Mouse (Mus musculus) midbrain, embryonic 16.5 days (tissue): ENCODE data around the gene St3gal4. TPM values are rescaled to one million over a fixed set of nuclear protein-coding genes. Genes with fewer than 3 reads are reported as not detected.

ENCODE experiments used
- ATAC-seq: fragments of 200-750 bp; cut with Nextera tagmentation; 2 replicates; pipeline ENCODE4 v1.8.0; 2017; ENCODE audit warnings: moderate TSS enrichment
- H3K27ac ChIP-seq: fragments of 300-500 bp; sonication (generic); 2 replicates; pipeline ENCODE4 v1.5.1; 2014; ENCODE audit warnings: mild to moderate bottlenecking, low read length, mixed read lengths
- H3K27me3 ChIP-seq: fragments of 300-500 bp; sonication (generic); 2 replicates; pipeline ENCODE4 v1.6.1; 2014; ENCODE audit warnings: low read depth, low read length, mixed read lengths; ENCODE audit not compliant: control insufficient read depth, insufficient read depth
- H3K36me3 ChIP-seq: fragments of 300-500 bp; sonication (generic); 2 replicates; pipeline ENCODE4 v1.6.1; 2014; ENCODE audit warnings: mild to moderate bottlenecking, low read length, moderate library complexity, mixed read lengths; ENCODE audit not compliant: control insufficient read depth, insufficient read depth
- H3K4me1 ChIP-seq: fragments of 300-500 bp; sonication (generic); 2 replicates; pipeline ENCODE4 v1.6.1; 2014; ENCODE audit warnings: mild to moderate bottlenecking, low read length, mixed read lengths; ENCODE audit not compliant: control insufficient read depth, insufficient read depth
- H3K4me2 ChIP-seq: fragments of 300-500 bp; sonication (generic); 2 replicates; pipeline ENCODE4 v1.6.1; 2014; ENCODE audit warnings: mild to moderate bottlenecking, low read length, mixed read lengths
- H3K4me3 ChIP-seq: fragments of 300-500 bp; sonication (generic); 2 replicates; pipeline ENCODE4 v1.5.1; 2014; ENCODE audit warnings: low read depth, mild to moderate bottlenecking, low read length, moderate library complexity, mixed read lengths
- H3K9ac ChIP-seq: fragments of 300-500 bp; sonication (generic); 2 replicates; pipeline ENCODE4 v1.6.1; 2014; ENCODE audit warnings: low read depth, low read length, mixed read lengths
- H3K9me3 ChIP-seq: fragments of 300-500 bp; sonication (generic); replicated peaks from 2 replicates; pipeline ENCODE4 v1.6.1; 2014; ENCODE audit warnings: mild to moderate bottlenecking, low read length, mixed read lengths; ENCODE audit not compliant: control insufficient read depth, poor library complexity, severe bottlenecking
- WGBS: fragments of 180-500 bp; shearing (Covaris S2); extraction: QIAGEN DNeasy Blood & Tissue Kit; methylation state at CpG from one replicate; pipeline ENCODE4 v1.1.7; 2014; 5-methylcytosine and 5-hydroxymethylcytosine counted together
- polyA plus RNA-seq: library from polyadenylated mRNA; unstranded; fragments of >200 nt; fragmentation: Nextera tagmentation; extraction: Ambion mirVana; gene quantifications from 2 replicates; pipeline ENCODE4 v1.2.1, GENCODE M21; 2015

The St3gal4 gene
- polyA plus RNA-seq, 1 experiment from 2014 or later, result 17.9 TPM

DNA sequence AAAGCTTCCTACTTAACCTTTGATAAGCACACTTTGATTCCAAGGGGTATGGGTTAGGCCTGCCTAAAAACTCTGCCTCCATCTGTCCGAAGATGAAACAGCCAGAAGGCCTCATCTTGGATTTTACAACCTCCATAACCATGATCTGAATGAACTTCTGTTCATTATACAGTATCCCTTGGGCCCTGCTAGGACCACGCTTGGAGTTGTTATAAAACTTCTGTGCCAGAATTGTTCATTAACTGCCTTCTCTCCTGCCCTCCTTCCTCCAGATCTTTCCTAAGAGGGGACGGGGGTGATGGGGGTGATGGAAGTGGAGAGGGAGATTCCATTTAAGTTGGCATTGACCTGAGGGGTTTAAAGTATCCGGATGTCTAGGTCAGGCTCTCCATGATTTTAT lies 60.9 kb downstream of the St3gal4 start:
- Histone ChIP-seq H3K9ac (no peak overlapping the region), H3K4me1 (no peaks in the 10 kb centered on the region), H3K4me3 (no peak overlapping the region), H3K27me3 (no peaks in the 10 kb centered on the region), H3K36me3 (no peaks in the 10 kb centered on the region), H3K4me2 (no peak overlapping the region), H3K27ac (no peak overlapping the region), H3K9me3 (no peaks in the 10 kb centered on the region)
- ATAC-seq, result no peak
- 95% methylated on average over 4 of the region's 4 CpGs for WGBS

GRCm38 (mm10) chr9:35057631-35058030 lies 61.4 kb downstream of the St3gal4 start:
- Histone ChIP-seq H3K27me3 (no peaks in the 10 kb centered on the region), H3K4me3 (no peak overlapping the region), H3K4me2 (no peak overlapping the region), H3K9ac (no peak overlapping the region), H3K9me3 (no peaks in the 10 kb centered on the region), H3K36me3 (0 out of 2 replicates have a peak, but pooled peaks cover 3% of the 10 kb centered on the region), H3K4me1 (no peaks in the 10 kb centered on the region), H3K27ac (no peak overlapping the region)
- ATAC-seq, result no peak
- WGBS, result 85% methylated on average over 6 of the region's 6 CpGs

DNA sequence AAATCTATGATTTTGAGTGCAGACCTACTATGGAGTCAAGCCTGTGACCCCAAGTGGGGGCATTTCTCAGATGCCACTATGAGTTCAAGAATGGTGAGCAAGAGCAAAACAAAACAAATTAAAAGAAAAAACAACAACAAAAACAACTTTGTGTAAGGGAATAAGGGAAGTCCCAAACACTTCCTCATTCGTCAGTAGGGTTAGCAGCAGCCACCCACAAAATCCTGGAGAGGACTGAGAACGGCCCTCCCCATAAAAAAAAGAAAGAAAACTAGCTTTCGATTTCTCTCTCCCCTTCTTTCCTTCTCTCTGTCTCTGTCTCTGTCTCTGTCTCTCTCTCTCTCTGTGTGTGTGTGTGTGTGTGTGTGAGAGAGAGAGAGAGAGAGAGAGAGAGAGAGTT lies 62.5 kb downstream of the St3gal4 start:
- WGBS, result 93% methylated on average over 3 of the region's 3 CpGs
- ATAC-seq, result no peak

GRCm38 (mm10) chr9:35055528-35056330 lies 63.3 kb downstream of the St3gal4 start:
- Histone ChIP-seq H3K36me3 (0 out of 2 replicates have a peak, but pooled peaks cover 5% of the 10 kb centered on the region), H3K27me3 (no peaks in the 10 kb centered on the region), H3K4me3 (no peak overlapping the region), H3K27ac (no peak overlapping the region), H3K9ac (no peak overlapping the region), H3K4me2 (no peak overlapping the region), H3K4me1 (no peaks in the 10 kb centered on the region), H3K9me3 (no peaks in the 10 kb centered on the region)
- 91% methylated on average over 11 of the region's 11 CpGs for whole genome bisulfite sequencing
- ATAC-seq, result no peak

More for the DNA sequence above, 62.5 kb downstream of the St3gal4 start:
- no peak overlapping the region for H3K27ac ChIP-seq
- H3K36me3 ChIP-seq, result 0 out of 2 replicates have a peak, but pooled peaks cover 5% of the 10 kb centered on the region
- no peak overlapping the region for H3K4me3 ChIP-seq
- H3K9ac ChIP-seq, result no peak overlapping the region
- H3K4me1 ChIP-seq, result no peaks in the 10 kb centered on the region
- no peaks in the 10 kb centered on the region for H3K27me3 ChIP-seq
- H3K9me3 ChIP-seq, result no peaks in the 10 kb centered on the region
- H3K4me2 ChIP-seq, result no peak overlapping the region

DNA sequence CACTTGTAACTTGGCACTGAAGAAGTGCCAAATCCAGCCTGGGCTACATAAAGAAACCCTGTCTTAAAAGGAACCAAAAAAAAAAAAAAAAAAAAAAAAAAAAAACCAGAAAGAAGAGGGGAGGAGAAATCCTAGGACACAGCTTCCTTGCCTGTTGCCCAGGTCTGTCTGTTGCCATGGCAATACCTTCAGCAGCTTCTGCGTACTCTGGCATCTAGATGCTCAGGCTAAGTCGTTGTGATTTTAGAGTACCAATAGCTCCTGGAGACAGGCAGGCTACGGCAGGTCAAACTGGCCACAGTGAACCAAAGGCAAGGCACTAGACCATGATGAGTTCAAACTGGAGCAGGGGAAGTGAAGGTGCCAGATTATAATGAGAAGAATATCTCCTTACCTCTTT lies 65.4 kb downstream of the St3gal4 start:
- Histone ChIP-seq H3K4me2 (no peak overlapping the region), H3K4me3 (no peak overlapping the region), H3K9ac (no peak overlapping the region), H3K4me1 (no peaks in the 10 kb centered on the region), H3K27me3 (no peaks in the 10 kb centered on the region), H3K27ac (no peak overlapping the region), H3K9me3 (no peaks in the 10 kb centered on the region), H3K36me3 (0 out of 2 replicates have a peak, but pooled peaks cover 5% of the 10 kb centered on the region)
- peak; percentile 77 for ATAC-seq
- 49% methylated on average over 3 of the region's 3 CpGs for WGBS

GRCm38 (mm10) chr9:35053081-35053480 lies 66.0 kb downstream of the St3gal4 start:
- Histone ChIP-seq H3K27me3 (no peaks in the 10 kb centered on the region), H3K4me1 (no peaks in the 10 kb centered on the region), H3K4me3 (no peak overlapping the region), H3K36me3 (0 out of 2 replicates have a peak, but pooled peaks cover 5% of the 10 kb centered on the region), H3K9ac (no peak overlapping the region), H3K9me3 (no peaks in the 10 kb centered on the region), H3K27ac (no peak overlapping the region), H3K4me2 (no peak overlapping the region)
- ATAC-seq, result no peak
- 95% methylated on average over 16 of the region's 16 CpGs for WGBS

DNA sequence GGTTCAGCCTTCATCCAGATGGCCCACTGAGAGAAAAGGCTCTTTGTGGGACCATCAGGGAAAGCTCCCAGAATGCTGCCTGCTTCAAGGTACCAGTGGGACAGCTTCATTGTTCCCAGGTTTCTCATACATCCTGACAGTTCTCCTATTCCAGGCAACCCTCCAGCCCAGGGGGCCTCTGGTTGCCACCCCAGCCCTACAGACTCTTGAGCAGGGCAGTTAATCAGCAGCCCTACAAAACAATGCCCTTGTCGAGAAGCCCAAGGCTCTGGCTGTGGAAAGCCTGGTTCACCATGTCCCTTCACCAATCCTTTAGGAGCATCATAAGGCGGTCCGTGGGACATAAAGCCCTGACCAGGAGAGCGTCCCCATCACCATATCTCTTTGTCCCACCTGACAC lies 66.4 kb downstream of the St3gal4 start:
- Histone ChIP-seq H3K27me3 (no peaks in the 10 kb centered on the region), H3K4me1 (no peaks in the 10 kb centered on the region), H3K4me2 (no peak overlapping the region), H3K9me3 (no peaks in the 10 kb centered on the region), H3K36me3 (0 out of 2 replicates have a peak, but pooled peaks cover 5% of the 10 kb centered on the region), H3K9ac (no peak overlapping the region), H3K27ac (no peak overlapping the region), H3K4me3 (no peak overlapping the region)
- WGBS, result 97% methylated on average over 4 of the region's 4 CpGs
- no peak for ATAC-seq

DNA sequence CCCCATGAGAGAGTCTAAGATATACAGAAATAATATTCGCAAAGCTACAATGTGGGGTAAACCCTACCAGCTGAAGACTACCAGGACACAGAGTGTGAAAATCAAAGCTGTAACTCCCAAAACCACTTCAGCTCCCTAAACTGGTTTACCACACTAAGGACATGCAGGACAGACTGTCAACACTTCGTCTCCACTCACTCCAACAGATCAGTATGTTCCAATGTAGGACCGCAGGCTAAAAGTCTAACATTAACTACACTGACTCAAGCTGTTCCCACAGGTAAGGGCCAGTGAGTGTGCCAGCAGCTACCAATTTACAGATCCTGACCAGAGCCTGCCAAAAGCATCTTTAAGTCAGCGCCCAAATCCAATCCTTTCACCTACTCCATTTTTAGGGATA lies 67.4 kb downstream of the St3gal4 start:
- Histone ChIP-seq H3K36me3 (peaks cover 5% of the 10 kb centered on the region; the same call in 1 of the 2 replicates), H3K4me3 (no peak overlapping the region)

DNA sequence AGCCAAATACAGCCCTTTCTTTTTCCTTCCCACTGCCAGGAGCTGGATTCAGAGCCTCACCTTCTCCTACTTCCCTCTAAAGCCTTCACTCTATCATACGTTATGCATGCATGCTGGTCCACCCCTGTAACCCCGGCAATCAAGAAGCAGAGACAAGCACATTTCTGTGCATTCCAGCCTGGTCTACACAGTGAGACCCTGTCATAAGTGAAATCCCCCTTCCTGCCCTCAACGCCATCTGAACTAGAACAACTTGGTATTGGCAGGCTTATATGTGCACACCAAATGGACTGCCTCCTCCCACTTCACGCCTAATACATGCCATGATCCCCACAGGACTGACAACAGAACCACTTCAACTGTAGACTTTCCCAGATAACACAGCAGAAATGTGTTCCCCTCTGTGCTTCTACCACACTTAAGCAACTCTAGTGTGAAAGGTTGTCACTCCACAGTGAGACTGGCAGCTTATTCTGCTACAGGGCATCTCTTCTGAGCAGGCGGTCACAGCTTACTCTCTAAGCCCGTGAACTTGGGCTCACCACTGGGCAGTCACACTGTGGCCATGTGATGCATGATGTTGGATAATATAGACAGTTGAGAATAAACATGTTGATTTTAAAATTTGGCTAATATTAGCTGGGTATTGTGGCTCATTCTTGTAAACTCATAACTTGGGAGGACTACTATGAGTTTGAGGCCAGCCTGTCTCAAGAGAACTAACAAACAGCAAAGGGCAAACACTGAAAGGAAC lies 68.2 kb downstream of the St3gal4 start:
- no peak overlapping the region for H3K27ac ChIP-seq
- no peak overlapping the region for H3K4me2 ChIP-seq
- H3K4me3 ChIP-seq, result no peak overlapping the region
- peaks cover 5% of the 10 kb centered on the region; the same call in 1 of the 2 replicates for H3K36me3 ChIP-seq
- no peaks in the 10 kb centered on the region for H3K9me3 ChIP-seq
- H3K4me1 ChIP-seq, result no peaks in the 10 kb centered on the region
- no peak overlapping the region for H3K9ac ChIP-seq
- no peak for ATAC-seq
- WGBS, result 94% methylated on average over 6 of the region's 6 CpGs
- H3K27me3 ChIP-seq, result no peaks in the 10 kb centered on the region

More for the DNA sequence above, 67.4 kb downstream of the St3gal4 start:
- H3K27me3 ChIP-seq, result no peaks in the 10 kb centered on the region
- no peak overlapping the region for H3K27ac ChIP-seq
- H3K9me3 ChIP-seq, result no peaks in the 10 kb centered on the region
- no peak for ATAC-seq
- 90% methylated on average over 4 of the region's 4 CpGs for WGBS
- H3K9ac ChIP-seq, result no peak overlapping the region
- no peaks in the 10 kb centered on the region for H3K4me1 ChIP-seq
- H3K4me2 ChIP-seq, result no peak overlapping the region
